Mouse (Mus musculus) olfactory bulb, adult 2 months (tissue): ENCODE measurements at regions not wholly inside any gene's neighbourhood (a gene's known extent, or its start where the extent isn't known, plus 50 kb on each side); places are given as distances from the start of the nearest gene placed in this dataset.

ENCODE experiments used
- H3K27ac ChIP-seq: fragments of 200-500 bp; 2 replicates; pipeline ENCODE4 v1.5.1; 2012; ENCODE audit warnings: low read depth, low read length; ENCODE audit not compliant: insufficient read depth
- H3K4me1 ChIP-seq: fragments of 200-500 bp; 2 replicates; pipeline ENCODE4 v1.6.1; 2012; ENCODE audit warnings: low read length; ENCODE audit not compliant: control insufficient read depth, insufficient read depth
- H3K4me3 ChIP-seq: fragments of 200-500 bp; 2 replicates; pipeline ENCODE4 v1.5.1; 2012; ENCODE audit warnings: mild to moderate bottlenecking, low read depth, low read length, moderate library complexity; ENCODE audit not compliant: insufficient read depth
- CTCF ChIP-seq: fragments of 200-500 bp; IDR thresholded peaks from 2 replicates; pipeline ENCODE4 v1.5.1; 2012; ENCODE audit warnings: low read depth, mild to moderate bottlenecking, low read length, moderate library complexity; ENCODE audit not compliant: insufficient read depth
- POLR2A ChIP-seq: fragments of 200-500 bp; IDR thresholded peaks from 2 replicates; pipeline ENCODE4 v1.6.1; 2012; ENCODE audit warnings: mild to moderate bottlenecking, low read depth, low read length, moderate library complexity; ENCODE audit not compliant: insufficient read depth
- whole genome bisulfite sequencing: fragments of 180-500 bp; shearing (Covaris S2); methylation state at CpG from one replicate; pipeline ENCODE4 v1.1.7; 2018; 5-methylcytosine and 5-hydroxymethylcytosine counted together

DNA sequence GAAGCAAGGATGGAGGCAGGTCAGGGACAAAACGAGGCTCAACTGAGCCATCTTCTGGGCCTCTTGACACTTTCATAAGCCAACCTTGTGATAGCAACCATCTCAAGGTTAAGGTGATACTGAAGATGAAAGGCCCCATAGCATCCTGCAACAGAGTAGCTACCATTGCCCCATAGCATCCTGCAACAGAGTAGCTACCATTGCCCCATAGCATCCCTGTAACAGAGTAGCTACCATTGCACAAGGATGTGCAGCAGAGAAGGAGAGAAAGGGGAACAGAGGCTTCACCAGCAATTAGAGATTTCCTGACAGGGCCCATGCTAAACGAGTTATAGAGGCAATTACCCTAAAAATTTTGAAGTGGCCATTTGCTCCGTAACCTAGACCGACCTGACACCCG, 163.2 kb downstream of the Lmo4 start:
- Histone ChIP-seq H3K27ac (no peak overlapping the region), H3K4me3 (no peak overlapping the region), H3K4me1 (no peaks in the 10 kb centered on the region)
- WGBS: 89% methylated on average over 5 of the region's 5 CpGs
- no peak for TF ChIP-seq CTCF
- no peak for TF ChIP-seq POLR2A

DNA sequence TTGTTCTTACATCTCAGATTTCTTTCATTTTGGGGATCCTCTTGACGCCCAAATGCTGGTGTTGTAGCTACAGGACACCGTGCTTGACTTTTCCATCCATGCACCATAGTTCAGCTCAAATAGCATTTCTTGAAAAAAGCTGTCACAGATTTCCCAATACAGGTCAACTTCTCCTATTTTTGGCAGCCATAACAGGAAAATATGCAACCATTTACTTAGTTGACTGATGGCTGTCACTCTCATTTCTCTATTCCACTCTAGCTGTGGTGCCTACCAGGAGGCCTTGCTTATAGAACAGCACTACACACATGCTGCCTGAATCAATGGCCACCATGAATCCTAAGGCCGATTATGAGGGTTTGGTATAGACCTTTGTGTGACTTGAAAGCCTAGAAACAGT, 165.5 kb downstream of the Lmo4 start:
- Histone ChIP-seq H3K4me1 (no peaks in the 10 kb centered on the region), H3K4me3 (no peak overlapping the region), H3K27ac (no peak overlapping the region)
- TF ChIP-seq POLR2A: no peak
- TF ChIP-seq CTCF: no peak
- 92% methylated on average over 3 of the region's 3 CpGs for WGBS

DNA sequence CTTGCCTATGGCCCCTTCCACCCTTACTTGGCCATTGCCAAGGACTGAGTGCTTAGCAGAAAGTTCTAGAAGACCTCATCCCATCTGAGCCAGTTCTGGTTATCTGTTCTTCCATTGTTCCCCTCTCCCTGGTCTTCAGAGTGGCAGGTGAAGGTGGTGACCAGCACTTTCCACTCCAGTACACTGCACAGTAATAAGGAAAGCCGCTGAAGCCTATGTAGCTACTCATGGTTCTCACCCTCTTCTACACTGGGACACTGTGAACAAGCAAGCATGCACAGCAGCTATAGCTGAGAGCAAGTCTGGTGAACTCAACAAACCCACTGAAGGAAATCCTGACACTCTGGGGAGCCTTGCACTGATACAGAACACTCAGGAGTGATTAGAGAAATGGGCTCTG, 175.4 kb downstream of the Lmo4 start:
- H3K4me3 ChIP-seq: no peak overlapping the region
- 93% methylated on average over 1 of the region's 1 CpGs for WGBS

DNA sequence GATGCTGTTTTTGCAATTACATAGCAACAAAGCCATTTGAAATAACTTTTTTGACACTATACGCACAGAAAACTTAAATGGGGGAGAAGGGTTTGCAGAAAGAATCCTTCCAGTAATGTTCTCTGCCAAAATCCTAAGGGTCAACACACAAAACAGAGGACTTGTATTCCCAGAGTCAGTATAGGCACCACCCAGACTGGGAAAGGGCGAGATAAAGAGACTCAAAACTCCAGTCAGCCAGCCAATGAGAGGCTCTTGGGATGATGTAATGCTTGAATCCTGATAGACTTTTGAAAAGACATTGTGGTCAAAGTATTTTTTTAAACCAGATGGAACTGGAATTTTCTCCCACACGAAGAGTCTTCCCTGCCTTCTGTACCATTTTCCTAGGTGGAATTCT, 175.9 kb downstream of the Lmo4 start:
- H3K4me1 ChIP-seq: no peaks in the 10 kb centered on the region
- H3K27ac ChIP-seq: no peak overlapping the region
- TF ChIP-seq POLR2A (no peak), CTCF (no peak)
- 83% methylated on average over 3 of the region's 3 CpGs for WGBS
- H3K4me3 ChIP-seq: no peak overlapping the region

More for the DNA sequence above, 175.4 kb downstream of the Lmo4 start:
- H3K4me1 ChIP-seq: no peaks in the 10 kb centered on the region
- TF ChIP-seq POLR2A (no peak), CTCF (no peak)
- H3K27ac ChIP-seq: no peak overlapping the region

DNA sequence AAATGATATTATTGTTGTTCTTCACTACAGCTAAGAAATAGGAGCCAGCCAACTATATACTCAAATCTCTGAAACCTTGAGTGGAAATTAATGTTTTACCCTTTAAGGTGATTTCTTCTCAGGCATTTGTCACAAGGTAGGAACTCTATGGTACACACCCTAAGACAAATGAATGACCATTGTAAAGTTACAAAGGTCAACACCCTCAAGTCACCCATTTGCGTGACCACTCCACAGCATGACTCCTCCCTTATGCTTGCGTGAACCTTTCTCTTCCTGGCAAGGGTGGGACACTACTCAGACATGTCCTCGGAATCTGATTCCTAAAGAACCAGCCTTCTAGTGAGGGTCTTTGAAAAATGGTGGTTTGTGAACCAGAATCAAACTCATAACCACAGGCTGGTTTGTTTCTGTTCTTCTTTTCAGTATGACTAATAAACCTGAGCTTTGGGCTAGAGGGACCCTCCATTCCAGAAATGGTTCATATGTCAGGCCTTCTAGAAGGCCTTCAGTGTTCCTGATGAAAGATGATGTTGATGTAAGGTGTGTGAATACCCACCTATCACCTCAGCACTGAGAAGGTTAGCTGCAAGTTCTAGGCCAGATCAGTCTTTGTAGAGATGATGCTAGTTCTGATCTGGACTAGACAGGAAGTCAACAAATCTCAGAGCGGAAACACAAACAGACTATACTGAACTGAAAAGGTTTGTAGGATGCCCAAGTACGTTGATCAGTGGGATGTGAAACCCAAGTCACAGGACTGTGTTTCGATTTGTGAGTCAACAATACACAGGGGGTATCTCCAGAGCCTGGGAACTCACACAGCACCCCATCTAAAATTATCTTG, 177.7 kb downstream of the Lmo4 start:
- Histone ChIP-seq H3K27ac (no peak overlapping the region), H3K4me1 (no peaks in the 10 kb centered on the region), H3K4me3 (no peak overlapping the region)
- TF ChIP-seq POLR2A (no peak), CTCF (no peak)
- WGBS: 91% methylated on average over 6 of the region's 6 CpGs

DNA sequence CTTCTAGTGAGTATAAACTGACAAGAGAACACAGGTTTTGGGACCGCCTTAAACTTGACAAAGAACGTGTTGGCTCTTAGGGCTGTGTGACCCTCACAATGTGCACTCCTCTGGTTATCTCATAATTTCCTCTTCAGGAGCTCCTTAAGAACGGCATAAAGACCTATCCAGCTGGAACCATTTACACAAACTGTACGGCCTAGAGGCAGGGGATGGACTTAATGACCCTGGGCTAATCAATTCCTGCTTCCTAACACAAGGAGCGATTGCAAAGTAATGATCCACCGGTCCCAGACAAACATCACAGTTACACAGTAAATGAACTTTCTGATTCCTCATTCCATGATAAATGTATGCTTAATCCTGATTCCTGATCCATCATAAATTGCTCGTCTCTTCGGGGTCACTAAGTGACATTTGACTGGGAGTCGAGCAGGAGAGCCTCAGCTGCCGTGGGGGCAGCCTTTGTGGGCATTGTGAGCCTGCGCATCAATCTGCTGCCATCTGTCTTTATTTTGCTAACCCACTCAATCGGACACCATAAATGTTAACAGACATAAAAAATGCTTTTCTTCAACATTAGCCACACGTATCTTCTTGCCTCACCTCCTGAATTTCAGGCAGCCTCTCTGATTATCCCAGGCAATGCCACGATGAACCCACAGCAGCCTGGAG, 179.4 kb downstream of the Lmo4 start:
- Histone ChIP-seq H3K4me1 (no peaks in the 10 kb centered on the region), H3K27ac (no peak overlapping the region), H3K4me3 (no peak overlapping the region)
- 89% methylated on average over 14 of the region's 14 CpGs for WGBS
- TF ChIP-seq CTCF (no peak), POLR2A (no peak)

DNA sequence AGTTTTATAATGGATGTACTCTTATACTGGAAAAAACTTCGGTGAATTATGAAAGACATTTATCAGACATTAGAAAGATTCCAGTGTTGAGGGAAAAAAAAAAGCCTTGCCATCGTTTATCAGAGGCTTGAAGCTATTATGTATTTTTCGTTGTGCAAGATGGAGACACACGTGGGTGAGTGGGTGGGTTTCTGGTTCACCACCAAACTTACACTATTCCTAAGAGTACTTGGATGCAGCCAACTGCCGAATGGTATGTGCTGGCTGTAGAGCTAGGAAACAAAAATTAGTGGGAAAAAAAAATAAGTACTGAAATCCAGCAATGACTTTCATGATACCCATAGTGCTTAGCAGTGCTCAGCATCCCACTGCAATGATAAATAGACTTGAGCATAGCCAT, 180.8 kb downstream of the Lmo4 start:
- Histone ChIP-seq H3K27ac (no peak overlapping the region), H3K4me3 (no peak overlapping the region), H3K4me1 (no peaks in the 10 kb centered on the region)
- 88% methylated on average over 5 of the region's 5 CpGs for WGBS
- no peak for TF ChIP-seq CTCF

DNA sequence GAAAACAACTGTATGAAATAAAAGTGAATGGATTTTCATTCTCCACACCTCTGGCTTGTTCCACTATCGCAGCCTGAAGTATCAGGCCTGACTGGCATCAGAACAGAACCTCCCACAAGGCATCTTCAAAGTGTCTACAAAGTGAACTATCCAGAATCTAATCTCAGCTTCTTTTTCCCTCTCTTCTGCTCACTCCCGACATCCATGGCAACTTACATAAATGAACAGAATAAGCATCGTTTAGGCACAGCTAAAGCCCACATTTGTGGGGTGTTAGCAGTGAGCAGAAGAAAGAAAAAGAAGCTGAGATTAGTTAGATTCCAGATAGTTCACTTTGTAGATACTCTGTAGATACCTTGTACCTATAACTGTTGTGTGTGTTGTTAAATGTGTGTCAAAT, 182.0 kb downstream of the Lmo4 start:
- TF ChIP-seq POLR2A: no peak
- no peak for TF ChIP-seq CTCF
- 65% methylated on average over 3 of the region's 3 CpGs for WGBS
- Histone ChIP-seq H3K4me1 (no peaks in the 10 kb centered on the region), H3K27ac (no peak overlapping the region), H3K4me3 (no peak overlapping the region)

DNA sequence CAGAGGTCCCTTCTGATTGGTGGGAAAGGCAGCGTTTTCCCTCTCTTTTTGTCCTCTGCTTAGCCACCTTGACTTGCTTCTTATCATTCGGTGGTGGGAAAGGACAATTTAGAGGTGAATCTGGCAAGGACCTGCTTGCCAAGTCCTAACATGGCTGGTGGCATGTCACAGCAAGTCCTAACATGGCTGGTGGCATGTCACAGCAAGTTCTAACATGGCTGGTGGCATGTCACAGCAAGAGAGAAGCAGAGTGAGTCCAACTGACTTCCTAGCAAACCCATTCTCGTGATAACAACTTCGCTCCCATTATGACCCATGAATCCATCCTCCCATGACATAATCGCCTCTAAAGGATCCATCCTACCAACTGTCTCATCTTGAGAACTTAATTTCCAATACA, 183.1 kb downstream of the Lmo4 start:
- 93% methylated on average over 5 of the region's 5 CpGs for WGBS
- Histone ChIP-seq H3K27ac (no peak overlapping the region), H3K4me3 (no peak overlapping the region), H3K4me1 (no peaks in the 10 kb centered on the region)
- no peak for TF ChIP-seq CTCF
- no peak for TF ChIP-seq POLR2A
